Mouse (Mus musculus) retina, embryonic 14.5 days (tissue): ENCODE data around the gene Elfn1.

ENCODE experiments used
- DNase-seq: peaks from one replicate; pipeline ENCODE4 v3.0.0-alpha.2; 2015; ENCODE audit warnings: low spot score

Gene Elfn1

GRCm38 (mm10) chr5:140023941-140024500 is 116.3 kb downstream of the Elfn1 start:
- DNase-seq: no peak
